Mouse (Mus musculus): ENCODE data around the gene Osgep. TPM values are rescaled to one million over a fixed set of nuclear protein-coding genes. Genes with fewer than 3 reads are reported as not detected.
"Not testable (repeated sequence)": the region's sequence is repeated elsewhere in the genome, so short reads cannot be mapped to it uniquely, and the experiment has no call there.

Gene Osgep
- total and polyA plus RNA-seq, 2 experiments from 2014 or later, result 93.3 to 106 TPM

DNA sequence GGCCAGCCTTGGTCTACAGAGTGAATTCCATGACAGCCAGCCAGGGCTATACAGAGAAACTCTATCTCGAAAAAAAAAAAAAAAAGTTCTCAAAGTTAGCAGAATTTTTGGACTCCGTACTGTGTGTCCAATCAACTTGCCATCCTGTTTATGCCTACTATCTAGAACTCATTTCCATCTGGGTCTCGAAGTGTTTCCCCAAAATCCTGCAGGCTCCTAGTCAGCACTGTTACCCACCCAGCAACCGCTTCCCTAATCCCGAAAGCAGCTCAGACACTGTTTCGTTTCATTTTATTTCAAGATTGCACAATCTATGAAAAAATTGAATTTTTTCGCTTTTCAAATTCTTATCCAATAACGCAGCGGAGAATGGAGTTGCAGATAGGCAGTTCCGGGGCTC is 30.8 kb upstream of the Osgep start:
- H3K4me1 ChIP-seq (ENCODE audit: control insufficient read depth, insufficient read depth), result no peaks in the 10 kb centered on the region
- TF ChIP-seq CTCF (IDR thresholded peaks at IDR 0.05; ENCODE audit: low read depth) (no peak), EP300 (IDR thresholded peaks at IDR 0.05; ENCODE audit: low read depth) (no peak)
- no peak for DNase-seq (ENCODE audit: low spot score)
- no peak for ATAC-seq (ENCODE audit: insufficient read depth, low read depth)
- 81% methylated on average over 10 of the region's 10 CpGs for WGBS
- no peak overlapping the region for H3K4me3 ChIP-seq (ENCODE audit: low read depth, low read length)
- H3K36me3 ChIP-seq (replicated peaks; ENCODE audit: control insufficient read depth, insufficient read depth, low read length), result peaks cover 9% of the 10 kb centered on the region; the same call in 1 of the 2 replicates
- no peaks in the 10 kb centered on the region for H3K9me3 ChIP-seq (replicated peaks; ENCODE audit: control insufficient read depth, low read length)
- no peak overlapping the region for H3K9ac ChIP-seq (replicated peaks; ENCODE audit: low read depth, low read length)
- no peaks in the 10 kb centered on the region for H3K27me3 ChIP-seq (ENCODE audit: control insufficient read depth, insufficient read depth, low read length)
- H3K27ac ChIP-seq (ENCODE audit: low read depth), result no peak overlapping the region
- H3K4me2 ChIP-seq (ENCODE audit: low read depth, low read length), result no peak overlapping the region

DNA sequence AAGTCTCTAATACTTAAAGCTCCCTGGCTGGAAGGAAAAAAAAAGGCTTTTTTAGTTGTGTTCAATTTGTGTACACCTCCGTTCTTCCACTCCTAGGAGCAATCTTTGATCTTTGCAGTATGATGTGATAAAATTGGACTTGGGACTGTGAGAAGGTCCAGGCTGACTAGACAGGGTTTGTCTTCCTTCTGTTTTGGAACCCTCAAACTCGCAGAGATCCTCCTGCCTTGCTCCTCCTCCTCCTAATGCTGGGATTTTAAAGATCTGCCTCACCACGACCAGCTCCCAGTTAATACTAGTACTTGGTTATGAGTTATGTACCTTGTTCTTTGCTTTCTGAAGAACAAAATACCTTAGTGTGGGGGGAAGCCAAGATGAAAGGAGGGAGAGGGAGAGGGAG is 20.8 kb upstream of the Osgep start:
- H3K27me3 ChIP-seq (ENCODE audit: control insufficient read depth, insufficient read depth, low read length); H3K9me3 ChIP-seq (replicated peaks; ENCODE audit: control insufficient read depth, low read length); H3K4me1 ChIP-seq (ENCODE audit: control insufficient read depth, insufficient read depth); H3K27ac ChIP-seq (ENCODE audit: low read depth); ATAC-seq (ENCODE audit: insufficient read depth, low read depth); DNase-seq (ENCODE audit: low spot score); H3K36me3 ChIP-seq (replicated peaks; ENCODE audit: control insufficient read depth, insufficient read depth, low read length); H3K9ac ChIP-seq (replicated peaks; ENCODE audit: low read depth, low read length): not testable (repeated sequence)
- peak overlapping the region; percentile 63 for H3K4me3 ChIP-seq (ENCODE audit: low read depth, low read length)
- 49% methylated on average over 3 of the region's 3 CpGs for WGBS
- peak overlapping the region; percentile 72 for H3K4me2 ChIP-seq (ENCODE audit: low read depth, low read length)

DNA sequence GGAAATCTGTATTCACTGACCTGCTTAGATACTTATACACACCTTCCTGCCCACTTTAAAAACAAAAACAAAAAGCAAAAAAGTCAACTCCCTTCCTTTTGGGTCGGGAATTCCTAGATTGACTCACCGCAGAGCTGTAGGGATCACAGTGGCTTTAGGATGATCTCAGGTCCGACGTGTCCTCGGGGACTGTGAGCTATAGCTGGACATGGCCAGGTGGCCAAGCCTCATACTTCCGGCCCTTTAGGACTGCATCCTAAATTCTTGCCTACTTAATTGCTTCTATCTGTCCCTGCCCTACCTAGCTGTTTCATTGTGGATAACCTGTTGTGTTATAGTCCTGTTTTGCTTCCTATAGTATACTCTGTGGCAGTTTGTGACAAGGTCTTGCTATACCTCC is 20.4 kb upstream of the Osgep start:
- peak overlapping the region; percentile 72 for H3K4me2 ChIP-seq (ENCODE audit: low read depth, low read length)
- peak overlapping the region; percentile 46; the same call in 1 of the 2 replicates for H3K9ac ChIP-seq (replicated peaks; ENCODE audit: low read depth, low read length)
- 7% methylated on average over 6 of the region's 6 CpGs for WGBS
- H3K27me3 ChIP-seq (ENCODE audit: control insufficient read depth, insufficient read depth, low read length); DNase-seq (ENCODE audit: low spot score); H3K4me1 ChIP-seq (ENCODE audit: control insufficient read depth, insufficient read depth); H3K9me3 ChIP-seq (replicated peaks; ENCODE audit: control insufficient read depth, low read length); ATAC-seq (ENCODE audit: insufficient read depth, low read depth); H3K36me3 ChIP-seq (replicated peaks; ENCODE audit: control insufficient read depth, insufficient read depth, low read length): not testable (repeated sequence)
- peak overlapping the region; percentile 63 for H3K4me3 ChIP-seq (ENCODE audit: low read depth, low read length)
- H3K27ac ChIP-seq (ENCODE audit: low read depth), result peak overlapping the region; percentile 89

DNA sequence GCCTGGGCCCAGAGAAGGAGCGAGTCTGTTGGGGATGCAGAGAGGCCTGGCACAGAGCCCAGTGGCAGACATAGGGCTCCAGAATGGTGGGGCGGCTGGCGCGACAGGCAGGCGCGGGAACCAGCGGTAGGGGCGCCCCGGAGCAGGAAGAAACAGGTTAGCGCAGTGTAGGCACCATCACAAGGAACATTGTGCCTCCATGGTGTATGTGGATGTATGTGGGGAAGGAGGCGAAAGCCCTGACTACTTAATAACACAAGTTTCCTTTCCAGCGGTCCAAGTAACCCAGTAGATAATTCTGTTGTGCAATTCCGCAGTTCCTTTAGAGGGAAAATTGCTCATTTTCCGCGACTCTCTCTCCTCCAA is 20.0 kb upstream of the Osgep start:
- 3% methylated on average over 15 of the region's 15 CpGs for WGBS
- Histone ChIP-seq H3K9ac (replicated peaks; ENCODE audit: low read depth, low read length) (peak overlapping the region; percentile 46; the same call in 1 of the 2 replicates), H3K27ac (ENCODE audit: low read depth) (peak overlapping the region; percentile 89), H3K4me2 (ENCODE audit: low read depth, low read length) (peak overlapping the region; percentile 72), H3K4me3 (ENCODE audit: low read depth, low read length) (peak overlapping the region; percentile 63)
- not testable (repeated sequence) for H3K36me3 ChIP-seq (replicated peaks; ENCODE audit: control insufficient read depth, insufficient read depth, low read length); H3K4me1 ChIP-seq (ENCODE audit: control insufficient read depth, insufficient read depth); H3K9me3 ChIP-seq (replicated peaks; ENCODE audit: control insufficient read depth, low read length); H3K27me3 ChIP-seq (ENCODE audit: control insufficient read depth, insufficient read depth, low read length); DNase-seq (ENCODE audit: low spot score)
- peak; percentile 92 for ATAC-seq (ENCODE audit: insufficient read depth, low read depth)
- TF ChIP-seq CTCF (IDR thresholded peaks at IDR 0.05; ENCODE audit: low read depth), result peak; percentile 7; the same call in 1 of the 2 replicates

DNA sequence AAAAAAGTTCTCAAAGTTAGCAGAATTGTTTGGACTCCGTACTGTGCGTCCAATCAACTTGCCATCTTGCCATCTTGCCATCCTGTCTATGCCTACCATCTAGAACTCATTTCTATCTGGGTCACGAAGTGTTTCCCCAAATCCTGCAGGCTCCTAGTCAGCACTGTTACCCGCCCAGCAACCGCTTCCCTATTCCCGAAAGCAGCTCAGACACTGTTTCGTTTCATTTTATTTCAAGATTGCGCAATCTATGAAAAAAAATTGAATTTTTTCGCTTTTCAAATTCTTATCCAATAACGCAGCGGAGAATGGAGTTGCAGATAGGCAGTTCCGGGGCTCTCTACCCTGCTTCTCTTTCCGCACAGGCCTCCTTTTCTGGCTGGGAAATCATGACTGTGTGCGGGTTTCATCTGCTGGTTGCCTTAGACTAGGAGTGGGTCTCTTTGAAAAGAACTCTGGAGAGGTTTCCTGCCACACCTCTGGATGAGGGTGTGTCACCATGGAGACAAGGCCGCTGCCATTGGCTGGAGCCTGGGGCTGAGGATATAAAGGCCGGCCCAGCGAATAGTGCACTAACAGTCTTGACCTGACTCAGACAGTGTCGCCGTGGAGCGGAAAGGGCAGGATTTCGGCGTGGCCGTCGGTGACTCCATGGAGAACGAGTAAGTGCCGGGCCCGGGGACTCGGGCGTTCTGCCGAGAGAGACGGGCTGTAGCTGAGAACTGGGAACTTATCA is 19.4 kb upstream of the Osgep start, which contains the start of gene Gm49342:
Gene Gm49342 (plus strand): TSS at position 586 of the 736 bp plus-strand sequence.
- 12% methylated on average over 31 of the region's 31 CpGs for WGBS
- Histone ChIP-seq H3K27me3 (ENCODE audit: control insufficient read depth, insufficient read depth, low read length) (no peaks in the 10 kb centered on the region), H3K36me3 (replicated peaks; ENCODE audit: control insufficient read depth, insufficient read depth, low read length) (no peaks in the 10 kb centered on the region), H3K27ac (ENCODE audit: low read depth) (peak within 1 kb of the TSS; percentile 89), H3K4me3 (ENCODE audit: low read depth, low read length) (peak within 1 kb of the TSS; percentile 63), H3K4me2 (ENCODE audit: low read depth, low read length) (peak within 1 kb of the TSS; percentile 72), H3K9me3 (replicated peaks; ENCODE audit: control insufficient read depth, low read length) (no peaks in the 10 kb centered on the region), H3K4me1 (ENCODE audit: control insufficient read depth, insufficient read depth) (0 out of 2 replicates have a peak, but pooled peaks cover 8% of the 10 kb centered on the region), H3K9ac (replicated peaks; ENCODE audit: low read depth, low read length) (peak within 1 kb of the TSS; percentile 46; the same call in 1 of the 2 replicates)
- TF ChIP-seq EP300 (IDR thresholded peaks at IDR 0.05; ENCODE audit: low read depth) (no peak), CTCF (IDR thresholded peaks at IDR 0.05; ENCODE audit: low read depth) (peak; percentile 36)
- peak; percentile 94 for DNase-seq (ENCODE audit: low spot score)
- peak; percentile 98 for ATAC-seq (ENCODE audit: insufficient read depth, low read depth)

DNA sequence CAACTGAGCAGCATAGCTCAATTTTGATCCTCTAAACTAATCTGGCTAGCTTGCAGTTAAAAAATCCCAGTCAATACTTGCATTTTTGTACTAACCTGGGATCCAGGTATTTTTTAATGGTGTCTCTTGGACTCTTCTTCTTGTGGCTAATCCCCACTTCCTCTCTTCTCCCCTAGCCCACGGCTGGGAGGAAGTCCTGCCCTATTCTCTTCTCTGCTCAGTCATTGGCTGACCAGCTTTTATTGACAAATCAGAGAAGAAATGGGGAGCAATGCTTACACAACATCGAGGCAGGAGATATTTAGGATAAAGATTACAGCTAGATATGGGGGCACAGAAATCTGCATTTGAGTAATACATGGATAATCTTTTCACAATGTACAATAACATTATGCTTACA is 14.2 kb upstream of the Osgep start:
- no peak overlapping the region for H3K27ac ChIP-seq (ENCODE audit: low read depth)
- H3K9me3 ChIP-seq (replicated peaks; ENCODE audit: control insufficient read depth, low read length), result no peaks in the 10 kb centered on the region
- TF ChIP-seq EP300 (IDR thresholded peaks at IDR 0.05; ENCODE audit: low read depth), result no peak
- TF ChIP-seq CTCF (IDR thresholded peaks at IDR 0.05; ENCODE audit: low read depth), result no peak
- WGBS, result 23% methylated on average over 2 of the region's 2 CpGs
- DNase-seq (ENCODE audit: low spot score), result no peak
- H3K36me3 ChIP-seq (replicated peaks; ENCODE audit: control insufficient read depth, insufficient read depth, low read length), result no peaks in the 10 kb centered on the region
- H3K4me3 ChIP-seq (ENCODE audit: low read depth, low read length), result no peak overlapping the region
- no peak for ATAC-seq (ENCODE audit: insufficient read depth, low read depth)
- no peaks in the 10 kb centered on the region for H3K27me3 ChIP-seq (ENCODE audit: control insufficient read depth, insufficient read depth, low read length)
- no peak overlapping the region for H3K4me2 ChIP-seq (ENCODE audit: low read depth, low read length)
- no peaks in the 10 kb centered on the region for H3K4me1 ChIP-seq (ENCODE audit: control insufficient read depth, insufficient read depth)
- no peak overlapping the region for H3K9ac ChIP-seq (replicated peaks; ENCODE audit: low read depth, low read length)

Data from heart, postnatal 0 days (tissue).